Mouse (Mus musculus) cerebellum, adult 2 months (tissue): ENCODE measurements around the gene Ctnnbip1.

Experiments
- CTCF ChIP-seq: fragments of 200-500 bp; IDR thresholded peaks from 2 replicates; pipeline ENCODE4 v1.5.1; 2011; ENCODE audit warnings: low read depth, mild to moderate bottlenecking, control low read depth, low read length, moderate library complexity, borderline replicate concordance; ENCODE audit not compliant: insufficient read depth
- POLR2A ChIP-seq: fragments of 200-500 bp; IDR thresholded peaks from 2 replicates; pipeline ENCODE4 v1.6.1; 2011; ENCODE audit warnings: low read length, control low read depth, borderline replicate concordance; ENCODE audit not compliant: insufficient read depth

- no peak for TF ChIP-seq CTCF
- no peak for TF ChIP-seq POLR2A
Measured at GRCm38 (mm10) chr4:149539441-149539840, 21.4 kb downstream of the Ctnnbip1 start.
